Mouse (Mus musculus) erythroblast, embryonic 14.5 days (primary cell): ENCODE data around the gene Limch1.

ENCODE experiments used
- GATA1 ChIP-seq: IDR thresholded peaks from 2 replicates; pipeline ENCODE4 v1.6.1; 2012; ENCODE audit warnings: low read length, inconsistent platforms, mixed read lengths
- TAL1 ChIP-seq: IDR thresholded peaks from 3 replicates; pipeline ENCODE4 v1.6.1; 2012; ENCODE audit warnings: low read length, inconsistent platforms, mixed read lengths

DNA sequence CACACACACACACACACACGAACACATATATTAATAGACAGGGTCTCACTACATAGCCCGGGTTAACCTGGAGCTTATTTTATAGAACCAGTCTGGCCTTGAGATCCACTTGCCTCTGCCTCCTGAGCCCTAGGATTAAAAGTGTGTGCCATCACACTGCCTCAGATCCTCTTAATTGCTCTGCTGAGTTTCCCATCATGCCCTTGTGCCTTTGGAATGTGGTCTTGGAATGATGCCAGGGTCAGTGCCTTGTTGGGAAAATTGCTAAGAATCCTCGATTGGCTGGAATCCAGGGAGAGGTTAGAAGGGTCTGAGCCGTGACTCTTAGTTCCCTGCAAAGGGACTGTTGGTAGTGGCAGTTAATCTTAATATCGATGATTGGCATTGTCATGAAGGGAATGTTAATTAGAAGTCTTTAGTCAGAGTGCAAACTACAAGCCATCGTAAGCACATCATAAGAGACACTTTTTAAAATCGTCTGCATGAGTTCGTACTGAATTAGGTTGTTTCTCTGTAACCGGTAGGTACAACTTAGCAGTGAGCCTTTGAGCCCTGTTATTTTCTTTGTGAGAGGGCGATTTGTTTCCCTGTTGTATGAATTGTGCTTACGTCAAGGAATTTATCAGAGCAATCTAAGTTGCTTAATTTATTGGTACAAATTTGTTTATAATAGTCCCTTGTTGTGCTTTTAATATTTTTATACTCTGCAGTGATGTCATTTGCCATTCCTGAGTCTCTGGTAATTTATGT lies 109.9 kb downstream of the Limch1 start:
- TF ChIP-seq GATA1 (no peak), TAL1 (no peak)
